Mouse (Mus musculus): ENCODE data around the gene Ern1. TPM values are rescaled to one million over a fixed set of nuclear protein-coding genes. Genes with fewer than 3 reads are reported as not detected.
"Not testable (repeated sequence)": the region's sequence is repeated elsewhere in the genome, so short reads cannot be mapped to it uniquely, and the experiment has no call there.

Gene Ern1
- polyA plus RNA-seq, 1 experiment from 2014 or later, result 6.6 TPM

DNA sequence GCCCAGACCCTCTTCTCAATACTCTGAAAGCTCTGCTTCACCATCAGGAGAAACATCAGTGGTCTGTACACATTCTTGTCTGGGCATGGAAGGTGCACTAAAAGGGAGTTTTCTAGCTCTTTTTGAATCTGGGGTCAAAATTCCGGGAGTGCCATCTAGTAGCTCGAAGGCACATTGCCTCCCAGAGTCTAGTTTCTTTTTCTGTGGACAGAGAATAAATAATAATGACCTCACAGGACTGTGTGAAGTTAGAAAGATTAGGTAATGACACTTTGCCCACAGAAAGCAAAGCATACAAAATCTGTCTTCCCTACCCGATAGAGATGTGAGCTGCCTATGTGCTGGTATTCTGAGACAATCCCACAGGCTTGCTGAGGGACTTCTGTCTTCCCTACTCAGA lies 77.1 kb downstream of the Ern1 start:
- ATAC-seq (ENCODE audit: low FRiP score, low TSS enrichment) (no peak), DNase-seq (no peak)
- no peaks in the 10 kb centered on the region for H3K9me3 ChIP-seq (ENCODE audit: control insufficient read depth, low read length)
- no peak overlapping the region for H3K27ac ChIP-seq (replicated peaks; ENCODE audit: low read depth, low read length)
- 89% methylated on average over 3 of the region's 3 CpGs for WGBS
- H3K36me3 ChIP-seq (ENCODE audit: control insufficient read depth, insufficient read depth, low read length), result peaks cover 49% of the 10 kb centered on the region
- no peak overlapping the region for H3K4me2 ChIP-seq (ENCODE audit: low read length)
- no peak overlapping the region for H3K4me3 ChIP-seq (replicated peaks; ENCODE audit: low read depth, low read length)
- no peaks in the 10 kb centered on the region for H3K27me3 ChIP-seq (ENCODE audit: control insufficient read depth, insufficient read depth, low read length)
- H3K4me1 ChIP-seq (ENCODE audit: control insufficient read depth, insufficient read depth, low read length), result no peaks in the 10 kb centered on the region
- H3K9ac ChIP-seq (replicated peaks; ENCODE audit: low read length), result no peak overlapping the region

DNA sequence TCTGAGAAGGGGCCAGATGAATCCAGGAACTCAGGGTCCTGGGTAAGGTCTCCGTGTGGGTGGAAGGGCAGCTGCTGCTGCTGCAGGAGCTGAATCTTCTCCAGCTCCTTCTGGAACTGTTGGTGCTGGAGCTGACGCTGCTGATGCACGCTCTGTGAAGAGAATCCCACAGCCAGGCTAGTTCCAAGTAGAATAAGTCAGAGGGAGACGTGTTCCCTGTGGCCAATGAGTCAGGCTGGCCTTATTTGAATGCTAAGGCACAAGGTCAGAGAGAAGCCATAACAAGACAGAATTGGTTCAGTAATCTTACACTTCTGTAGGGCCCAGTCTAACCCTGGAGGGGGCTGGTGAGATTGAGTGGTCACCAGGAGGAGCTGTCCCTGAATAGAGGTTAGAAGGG lies 77.6 kb downstream of the Ern1 start:
- no peaks in the 10 kb centered on the region for H3K27me3 ChIP-seq (ENCODE audit: control insufficient read depth, insufficient read depth, low read length)
- no peaks in the 10 kb centered on the region for H3K9me3 ChIP-seq (ENCODE audit: control insufficient read depth, low read length)
- H3K4me2 ChIP-seq (ENCODE audit: low read length), result no peak overlapping the region
- H3K9ac ChIP-seq (replicated peaks; ENCODE audit: low read length), result no peak overlapping the region
- ATAC-seq (ENCODE audit: low FRiP score, low TSS enrichment) (no peak), DNase-seq (no peak)
- 74% methylated on average over 4 of the region's 4 CpGs for WGBS
- H3K4me1 ChIP-seq (ENCODE audit: control insufficient read depth, insufficient read depth, low read length), result no peaks in the 10 kb centered on the region
- H3K36me3 ChIP-seq (ENCODE audit: control insufficient read depth, insufficient read depth, low read length), result peaks cover 52% of the 10 kb centered on the region
- no peak overlapping the region for H3K27ac ChIP-seq (replicated peaks; ENCODE audit: low read depth, low read length)
- no peak overlapping the region for H3K4me3 ChIP-seq (replicated peaks; ENCODE audit: low read depth, low read length)

GRCm38 (mm10) chr11:106398481-106398880 lies 89.2 kb downstream of the Ern1 start:
- ATAC-seq (ENCODE audit: low FRiP score, low TSS enrichment) (no peak), DNase-seq (no peak)
- H3K4me1 ChIP-seq (ENCODE audit: control insufficient read depth, insufficient read depth, low read length), result no peaks in the 10 kb centered on the region
- WGBS, result 91% methylated on average over 8 of the region's 8 CpGs
- H3K36me3 ChIP-seq (ENCODE audit: control insufficient read depth, insufficient read depth, low read length), result peaks cover 48% of the 10 kb centered on the region
- H3K4me3 ChIP-seq (replicated peaks; ENCODE audit: low read depth, low read length), result no peak overlapping the region
- no peak overlapping the region for H3K27ac ChIP-seq (replicated peaks; ENCODE audit: low read depth, low read length)
- H3K9me3 ChIP-seq (ENCODE audit: control insufficient read depth, low read length), result no peaks in the 10 kb centered on the region
- H3K4me2 ChIP-seq (ENCODE audit: low read length), result no peak overlapping the region
- H3K9ac ChIP-seq (replicated peaks; ENCODE audit: low read length), result no peak overlapping the region
- no peaks in the 10 kb centered on the region for H3K27me3 ChIP-seq (ENCODE audit: control insufficient read depth, insufficient read depth, low read length)

DNA sequence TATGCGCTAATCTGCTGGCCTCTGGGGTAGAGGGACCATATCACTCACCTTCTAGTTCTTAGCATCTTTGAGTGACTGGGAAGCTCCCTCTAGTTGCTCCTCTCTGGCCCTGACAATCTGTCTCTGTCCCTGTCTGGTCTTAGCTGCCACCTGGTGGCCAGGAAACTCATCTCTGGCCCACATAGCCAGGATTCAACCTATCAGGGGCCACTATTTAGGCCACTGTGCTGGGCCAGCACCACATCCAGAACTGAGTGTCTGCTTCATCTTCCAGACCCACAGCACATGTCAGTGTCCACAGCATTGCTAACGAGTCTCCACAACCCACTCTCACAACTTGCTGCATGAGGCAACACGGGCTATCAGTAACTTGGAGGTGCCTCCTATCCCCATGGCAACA lies 90.0 kb downstream of the Ern1 start:
- Histone ChIP-seq H3K36me3 (ENCODE audit: control insufficient read depth, insufficient read depth, low read length) (peaks cover 40% of the 10 kb centered on the region), H3K4me3 (replicated peaks; ENCODE audit: low read depth, low read length) (no peak overlapping the region), H3K27me3 (ENCODE audit: control insufficient read depth, insufficient read depth, low read length) (no peaks in the 10 kb centered on the region), H3K4me1 (ENCODE audit: control insufficient read depth, insufficient read depth, low read length) (no peaks in the 10 kb centered on the region), H3K4me2 (ENCODE audit: low read length) (no peak overlapping the region), H3K27ac (replicated peaks; ENCODE audit: low read depth, low read length) (no peak overlapping the region), H3K9me3 (ENCODE audit: control insufficient read depth, low read length) (no peaks in the 10 kb centered on the region), H3K9ac (replicated peaks; ENCODE audit: low read length) (no peak overlapping the region)
- ATAC-seq (ENCODE audit: low FRiP score, low TSS enrichment) (no peak), DNase-seq (peak; percentile 32)
- 87% methylated on average over 3 of the region's 3 CpGs for WGBS

GRCm38 (mm10) chr11:106394055-106394454 lies 93.6 kb downstream of the Ern1 start:
- H3K9ac ChIP-seq (replicated peaks; ENCODE audit: low read length); H3K27me3 ChIP-seq (ENCODE audit: control insufficient read depth, insufficient read depth, low read length); H3K4me3 ChIP-seq (replicated peaks; ENCODE audit: low read depth, low read length); H3K9me3 ChIP-seq (ENCODE audit: control insufficient read depth, low read length); H3K4me2 ChIP-seq (ENCODE audit: low read length); H3K27ac ChIP-seq (replicated peaks; ENCODE audit: low read depth, low read length); H3K4me1 ChIP-seq (ENCODE audit: control insufficient read depth, insufficient read depth, low read length); ATAC-seq (ENCODE audit: low FRiP score, low TSS enrichment); DNase-seq: not testable (repeated sequence)
- WGBS, result 100% methylated on average over 2 of the region's 2 CpGs
- H3K36me3 ChIP-seq (ENCODE audit: control insufficient read depth, insufficient read depth, low read length), result peaks cover 11% of the 10 kb centered on the region

GRCm38 (mm10) chr11:106393331-106393616 lies 94.4 kb downstream of the Ern1 start:
- WGBS, result 66% methylated on average over 4 of the region's 4 CpGs
- Histone ChIP-seq H3K9ac (replicated peaks; ENCODE audit: low read length) (no peak overlapping the region), H3K4me1 (ENCODE audit: control insufficient read depth, insufficient read depth, low read length) (no peaks in the 10 kb centered on the region), H3K27ac (replicated peaks; ENCODE audit: low read depth, low read length) (no peak overlapping the region), H3K4me3 (replicated peaks; ENCODE audit: low read depth, low read length) (no peak overlapping the region), H3K36me3 (ENCODE audit: control insufficient read depth, insufficient read depth, low read length) (peaks cover 3% of the 10 kb centered on the region), H3K4me2 (ENCODE audit: low read length) (no peak overlapping the region), H3K27me3 (ENCODE audit: control insufficient read depth, insufficient read depth, low read length) (no peaks in the 10 kb centered on the region), H3K9me3 (ENCODE audit: control insufficient read depth, low read length) (no peaks in the 10 kb centered on the region)
- DNase-seq (no peak), ATAC-seq (ENCODE audit: low FRiP score, low TSS enrichment) (no peak)

GRCm38 (mm10) chr11:106392597-106393330 lies 94.9 kb downstream of the Ern1 start:
- 71% methylated on average over 7 of the region's 7 CpGs for WGBS
- Histone ChIP-seq H3K9ac (replicated peaks; ENCODE audit: low read length) (no peak overlapping the region), H3K9me3 (ENCODE audit: control insufficient read depth, low read length) (no peaks in the 10 kb centered on the region), H3K27ac (replicated peaks; ENCODE audit: low read depth, low read length) (no peak overlapping the region), H3K36me3 (ENCODE audit: control insufficient read depth, insufficient read depth, low read length) (no peaks in the 10 kb centered on the region), H3K4me3 (replicated peaks; ENCODE audit: low read depth, low read length) (no peak overlapping the region), H3K27me3 (ENCODE audit: control insufficient read depth, insufficient read depth, low read length) (no peaks in the 10 kb centered on the region), H3K4me2 (ENCODE audit: low read length) (no peak overlapping the region), H3K4me1 (ENCODE audit: control insufficient read depth, insufficient read depth, low read length) (no peaks in the 10 kb centered on the region)
- no peak for DNase-seq
- ATAC-seq (ENCODE audit: low FRiP score, low TSS enrichment), result no peak

GRCm38 (mm10) chr11:106391546-106392188 lies 96.0 kb downstream of the Ern1 start:
- Histone ChIP-seq H3K9ac (replicated peaks; ENCODE audit: low read length) (no peak overlapping the region), H3K27ac (replicated peaks; ENCODE audit: low read depth, low read length) (no peak overlapping the region), H3K27me3 (ENCODE audit: control insufficient read depth, insufficient read depth, low read length) (no peaks in the 10 kb centered on the region), H3K36me3 (ENCODE audit: control insufficient read depth, insufficient read depth, low read length) (no peaks in the 10 kb centered on the region), H3K4me2 (ENCODE audit: low read length) (no peak overlapping the region), H3K4me1 (ENCODE audit: control insufficient read depth, insufficient read depth, low read length) (no peaks in the 10 kb centered on the region), H3K9me3 (ENCODE audit: control insufficient read depth, low read length) (no peaks in the 10 kb centered on the region), H3K4me3 (replicated peaks; ENCODE audit: low read depth, low read length) (no peak overlapping the region)
- WGBS, result 34% methylated on average over 6 of the region's 6 CpGs
- 0 out of 2 replicates have a peak, but pooled peaks have one; percentile 27 for ATAC-seq (ENCODE audit: low FRiP score, low TSS enrichment)
- peak; percentile 90 for DNase-seq

GRCm38 (mm10) chr11:106390757-106391156 lies 96.9 kb downstream of the Ern1 start:
- ATAC-seq (ENCODE audit: low FRiP score, low TSS enrichment) (no peak), DNase-seq (no peak)
- H3K36me3 ChIP-seq (ENCODE audit: control insufficient read depth, insufficient read depth, low read length), result no peaks in the 10 kb centered on the region
- H3K9me3 ChIP-seq (ENCODE audit: control insufficient read depth, low read length), result no peaks in the 10 kb centered on the region
- H3K4me1 ChIP-seq (ENCODE audit: control insufficient read depth, insufficient read depth, low read length), result no peaks in the 10 kb centered on the region
- no peaks in the 10 kb centered on the region for H3K27me3 ChIP-seq (ENCODE audit: control insufficient read depth, insufficient read depth, low read length)
- H3K9ac ChIP-seq (replicated peaks; ENCODE audit: low read length), result no peak overlapping the region
- no peak overlapping the region for H3K4me3 ChIP-seq (replicated peaks; ENCODE audit: low read depth, low read length)
- 76% methylated on average over 3 of the region's 3 CpGs for WGBS
- H3K27ac ChIP-seq (replicated peaks; ENCODE audit: low read depth, low read length), result no peak overlapping the region
- H3K4me2 ChIP-seq (ENCODE audit: low read length), result no peak overlapping the region

Measured in midbrain, embryonic 14.5 days (tissue).